Mouse (Mus musculus) ovary, adult 2 months (tissue): ENCODE results near the gene Wdr13. TPM values are rescaled to one million over a fixed set of nuclear protein-coding genes. Genes with fewer than 3 reads are reported as not detected.

Experiments
- polyA plus RNA-seq: library from polyadenylated mRNA; depleted of rRNA; stranded (reverse); fragments of >200 nt; gene quantifications from 2 replicates; pipeline ENCODE4 v1.2.3, GENCODE M21; 2012; rRNA removed

Wdr13 gene
- 259 and 304 TPM in 2 replicates for polyA plus RNA-seq

GRCm38 (mm10) chrX:8132017-8132976, at the start of gene Wdr13:
Wdr13 (minus strand) TSS chrX:8132892.

GRCm38 (mm10) chrX:8175504-8176385, 43.1 kb upstream of the Wdr13 start, which contains the start of gene Tbc1d25:
Tbc1d25 (minus strand) TSS chrX:8176181.

GRCm38 (mm10) chrX:8145153-8145991, 12.7 kb upstream of the Wdr13 start, which contains the start of gene Rbm3:
Rbm3 (minus strand) TSS chrX:8145880.

GRCm38 (mm10) chrX:8090346-8090953, 42.2 kb downstream of the Wdr13 start, which contains the start of gene Was:
Was (minus strand) TSS chrX:8090498.

GRCm38 (mm10) chrX:8074430-8075014, 58.2 kb downstream of the Wdr13 start, which contains the start of gene Suv39h1:
Suv39h1 (minus strand) TSS chrX:8074760.

Other genes starting within 250 kb of the Wdr13 start
- 129 and 132 TPM in 2 replicates for gene Slc35a2, start 248.9 kb downstream of the Wdr13 start, polyA plus RNA-seq
- 53.7 and 69.5 TPM in 2 replicates for gene Pqbp1, start 233.6 kb downstream of the Wdr13 start, polyA plus RNA-seq
- 41.8 and 57.6 TPM in 2 replicates for gene Timm17b, start 233.5 kb downstream of the Wdr13 start, polyA plus RNA-seq
- not detected in 2 replicates for gene Gm10491, start 225.1 kb downstream of the Wdr13 start, polyA plus RNA-seq
- gene Gm10490, start 223.3 kb downstream of the Wdr13 start, polyA plus RNA-seq: not detected in 2 replicates
- gene Pcsk1n, start 213.1 kb downstream of the Wdr13 start, polyA plus RNA-seq: 1.9 and 2.3 TPM in 2 replicates
- gene Eras, start 204.3 kb downstream of the Wdr13 start, polyA plus RNA-seq: not detected in 2 replicates
- gene Hdac6, start 185.0 kb downstream of the Wdr13 start, polyA plus RNA-seq: 51.2 and 62.0 TPM in 2 replicates
- 8.0 and 9.2 TPM in 2 replicates for gene Gata1, start 154.8 kb downstream of the Wdr13 start, polyA plus RNA-seq
- gene Glod5, start 114.4 kb downstream of the Wdr13 start, polyA plus RNA-seq: not detected in 2 replicates
- gene Suv39h1, start 58.1 kb downstream of the Wdr13 start, polyA plus RNA-seq: 19.6 and 26.9 TPM in 2 replicates
- gene Was, start 42.4 kb downstream of the Wdr13 start, polyA plus RNA-seq: 3.2 TPM in 2 replicates
- gene Rbm3, start 13.0 kb upstream of the Wdr13 start, polyA plus RNA-seq: 79.2 and 93.2 TPM in 2 replicates
- gene Tbc1d25, start 43.3 kb upstream of the Wdr13 start, polyA plus RNA-seq: 17.5 and 20.1 TPM in 2 replicates
- gene Ebp, start 60.6 kb upstream of the Wdr13 start, polyA plus RNA-seq: 75.7 and 80.8 TPM in 2 replicates
- gene Porcn, start 73.6 kb upstream of the Wdr13 start, polyA plus RNA-seq: 101 and 110 TPM in 2 replicates
- gene Ftsj1, start 119.5 kb upstream of the Wdr13 start, polyA plus RNA-seq: 42.4 and 58.3 TPM in 2 replicates
- 162 and 224 TPM in 2 replicates for gene Slc38a5, start 138.2 kb upstream of the Wdr13 start, polyA plus RNA-seq
- not detected in 2 replicates for gene Ssxb10, start 194.5 kb upstream of the Wdr13 start, polyA plus RNA-seq
- not detected in 2 replicates for gene Ssxb9, start 234.1 kb upstream of the Wdr13 start, polyA plus RNA-seq